Mouse (Mus musculus): ENCODE measurements around the gene Sept7.
"Not testable (repeated sequence)": the region's sequence is repeated elsewhere in the genome, so short reads cannot be mapped to it uniquely, and the experiment has no call there.

GRCm38 (mm10) chr9:25241783-25242182 is 10.5 kb upstream of the Sept7 start:
- not testable (repeated sequence) for TF ChIP-seq CTCF, EP300 (IDR thresholded peaks at IDR 0.05; ENCODE audit: low read depth)
